Mouse (Mus musculus) cerebellum, postnatal 14 days (tissue): Measurements from ENCODE around the gene Ceacam15.

Experiments used
- DNase-seq, 2 experiments: peaks; one replicate each; pipeline ENCODE4 v3.0.0; 2021; ENCODE audit warnings: mixed read lengths in 2 of 2

The Ceacam15 gene

GRCm38 (mm10) chr7:16629598-16630296, 45.8 kb downstream of the Ceacam15 start:
- DNase-seq = peak; percentile 79 to 83

DNA sequence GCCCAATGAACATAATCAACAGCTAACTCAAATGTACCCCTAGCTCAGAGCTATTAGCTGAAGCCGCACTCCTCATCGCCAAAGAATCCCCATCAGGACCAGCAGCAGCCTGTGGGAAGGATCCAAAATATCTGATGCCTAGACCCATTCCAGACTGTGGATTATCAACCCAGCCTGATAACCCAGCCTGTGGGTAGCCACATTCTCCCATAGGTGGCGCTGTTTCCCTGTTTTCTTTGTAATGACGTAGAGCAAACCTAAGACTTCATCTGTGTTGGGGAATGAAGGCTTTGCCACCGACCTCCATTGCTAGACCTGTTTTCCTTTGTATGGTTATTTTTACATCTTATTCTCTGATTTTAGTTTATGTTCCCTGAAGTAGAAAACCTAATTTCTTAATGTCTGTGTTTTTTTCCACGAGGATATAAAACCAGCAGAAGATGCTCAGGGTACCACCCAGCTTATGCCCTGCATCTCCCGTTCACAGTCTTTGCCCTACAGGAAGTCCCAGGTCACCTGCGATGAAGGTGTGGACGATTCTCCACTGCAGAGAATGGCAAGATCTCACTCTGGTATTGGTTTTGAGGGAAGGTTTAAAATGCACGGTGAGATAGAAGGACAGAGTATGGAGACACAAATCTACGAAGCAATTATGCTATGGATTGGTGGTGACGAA, 47.3 kb downstream of the Ceacam15 start:
- peak; percentile 85 to 89 for DNase-seq

- no peak for DNase-seq
Measured at GRCm38 (mm10) chr7:16623687-16624086, 51.8 kb downstream of the Ceacam15 start.

DNA sequence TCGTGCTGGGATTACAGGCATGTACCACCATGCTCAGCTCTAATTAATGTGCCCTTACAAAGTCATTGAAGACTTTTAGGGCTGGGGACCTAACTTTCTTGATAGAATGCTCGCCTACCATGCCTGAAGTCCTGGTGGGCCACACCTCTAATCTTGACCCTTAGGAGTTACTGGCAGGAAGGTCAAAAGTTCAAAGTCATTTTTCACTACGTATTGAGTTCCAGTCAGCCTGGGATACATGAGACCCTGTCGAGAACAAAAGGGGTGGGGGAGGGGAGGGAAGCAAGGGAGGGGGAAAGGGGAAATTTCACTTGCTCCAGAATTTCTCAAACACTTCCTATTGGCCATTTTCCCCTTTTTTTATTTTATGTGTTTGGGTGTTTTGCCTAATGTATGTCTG, 52.4 kb downstream of the Ceacam15 start:
- no peak for DNase-seq
